In the genomic region with DNA sequence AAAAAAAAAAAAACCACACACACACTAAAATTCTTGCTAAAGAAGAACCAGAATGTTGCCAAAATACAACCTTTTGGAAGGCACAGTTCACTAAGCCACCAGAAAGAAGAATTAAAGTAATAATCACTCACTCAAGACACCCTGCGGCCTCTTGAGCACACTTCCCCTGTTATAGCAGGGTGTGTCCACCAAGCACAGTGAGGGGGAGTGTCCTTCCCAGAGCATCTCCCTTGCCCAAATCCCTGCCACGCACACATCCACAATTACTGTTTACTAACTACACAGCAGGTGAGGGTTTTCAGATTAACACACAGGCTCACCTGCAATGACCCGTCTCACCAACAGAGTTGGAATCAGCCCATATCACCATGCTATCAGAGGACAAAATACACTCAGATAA, we compare ENCODE assay signal across 23 mouse cellular contexts. TPM values are rescaled to one million over a fixed set of nuclear protein-coding genes. Genes with fewer than 3 reads are reported as not detected.
DNase-seq lines count a peak whose midpoint lies in the region; ATAC-seq and TF ChIP-seq lines count a peak whose summit lies in the region.
"Had no signal": no experiment of that assay in that cellular context is flagged by ENCODE, and none has a peak within 500 bp of the region (broad histone marks: within the 10 kb centered on the region; RNA-seq: fewer than 3 reads in every experiment).

No protein-coding gene starts in this region.

- TF ChIP-seq EP300 in heart, postnatal 0 days (IDR thresholded peaks at IDR 0.05; ENCODE audit: low read depth): no peak

- H3K27ac ChIP-seq in heart, postnatal 0 days (ENCODE audit: low read depth): 0 out of 2 replicates have a peak overlapping the region, but pooled peaks have one; percentile 87
- no peak overlapping the region for H3K27ac ChIP-seq in midbrain, embryonic 11.5 days (ENCODE audit: low read depth, low read length)
- no peak overlapping the region for H3K27ac ChIP-seq in midbrain, postnatal 0 days (ENCODE audit: low read depth, low read length)
- 0 out of 2 replicates have a peak overlapping the region, but pooled peaks have one; percentile 12 for H3K27ac ChIP-seq in brown adipose tissue, adult 24 weeks (replicated peaks; ENCODE audit: low read depth, low read length)
- H3K27ac ChIP-seq: forebrain, embryonic 13.5 days; heart, embryonic 10.5 days; hindbrain, embryonic 14.5 days; intestine, embryonic 15.5 days had no signal

- no peak overlapping the region for H3K9ac ChIP-seq in heart, postnatal 0 days (replicated peaks; ENCODE audit: low read depth, low read length)
- H3K9ac ChIP-seq in midbrain, embryonic 11.5 days (ENCODE audit: low read length): no peak overlapping the region
- no peak overlapping the region for H3K9ac ChIP-seq in midbrain, postnatal 0 days (replicated peaks; ENCODE audit: low read length, poor library complexity, severe bottlenecking)
- H3K9ac ChIP-seq: forebrain, embryonic 13.5 days; forebrain, postnatal 0 days; hindbrain, embryonic 14.5 days; intestine, embryonic 15.5 days had no signal

- WGBS in heart, postnatal 0 days: 54% methylated on average over 3 of the region's 3 CpGs
- WGBS in midbrain, embryonic 11.5 days: 74% methylated on average over 3 of the region's 3 CpGs
- WGBS in midbrain, postnatal 0 days: 86% methylated on average over 3 of the region's 3 CpGs

- H3K4me2 ChIP-seq in heart, postnatal 0 days (ENCODE audit: low read depth, low read length): no peak overlapping the region
- no peak overlapping the region for H3K4me2 ChIP-seq in midbrain, embryonic 11.5 days
- no peak overlapping the region for H3K4me2 ChIP-seq in midbrain, postnatal 0 days (ENCODE audit: low read depth, low read length, poor library complexity, severe bottlenecking)
- H3K4me2 ChIP-seq: forebrain, embryonic 13.5 days; hindbrain, embryonic 14.5 days; intestine, embryonic 15.5 days had no signal

- H3K36me3 ChIP-seq in heart, postnatal 0 days (replicated peaks; ENCODE audit: control insufficient read depth, insufficient read depth, low read length): 0 out of 2 replicates have a peak, but pooled peaks cover 7% of the 10 kb centered on the region
- H3K36me3 ChIP-seq in midbrain, embryonic 11.5 days (ENCODE audit: control insufficient read depth, insufficient read depth, low read length): no peaks in the 10 kb centered on the region
- H3K36me3 ChIP-seq in midbrain, postnatal 0 days (ENCODE audit: insufficient read depth, low read length): no peaks in the 10 kb centered on the region
- H3K36me3 ChIP-seq: G1E; heart, embryonic 10.5 days; hindbrain, embryonic 10.5 days; intestine, embryonic 15.5 days had no signal

- ATAC-seq in heart, postnatal 0 days (ENCODE audit: insufficient read depth, low read depth): no peak
- no peak for ATAC-seq in midbrain, embryonic 11.5 days (ENCODE audit: low FRiP score)
- ATAC-seq in midbrain, postnatal 0 days (ENCODE audit: low FRiP score): no peak
- ATAC-seq: activated CD4-positive, CD25-positive, alpha-beta regulatory T cell, adult 4 months; forebrain, embryonic 13.5 days; forebrain, postnatal 0 days; intestine, embryonic 15.5 days had no signal

- TF ChIP-seq CTCF in heart, postnatal 0 days (IDR thresholded peaks at IDR 0.05; ENCODE audit: low read depth): no peak
- no peak for TF ChIP-seq CTCF in midbrain, postnatal 0 days (IDR thresholded peaks at IDR 0.05)

- H3K4me1 ChIP-seq in heart, postnatal 0 days (ENCODE audit: control insufficient read depth, insufficient read depth): peaks cover 39% of the 10 kb centered on the region
- H3K4me1 ChIP-seq in midbrain, embryonic 11.5 days (ENCODE audit: control insufficient read depth, insufficient read depth, low read length): peaks cover 24% of the 10 kb centered on the region
- no peaks in the 10 kb centered on the region for H3K4me1 ChIP-seq in midbrain, postnatal 0 days (ENCODE audit: insufficient read depth, low read length)
- H3K4me1 ChIP-seq in brown adipose tissue, adult 24 weeks (ENCODE audit: control insufficient read depth, insufficient read depth, insufficient read length, low read length): peaks cover 23% of the 10 kb centered on the region
- H3K4me1 ChIP-seq: intestine, embryonic 15.5 days had no signal

- DNase-seq in heart, postnatal 0 days (ENCODE audit: low spot score): no peak
- no peak for DNase-seq in heart, adult 18-20 months
- peak; percentile 70 for DNase-seq in midbrain, embryonic 11.5 days (ENCODE audit: low spot score, missing footprints)
- DNase-seq in midbrain, postnatal 0 days (ENCODE audit: low spot score): no peak
- no peak for DNase-seq in kidney, postnatal 4 days
- DNase-seq in layer of hippocampus, adult 11-12 months (ENCODE audit: low spot score): no peak
- DNase-seq: adrenal gland, adult 2 months; adrenal gland, postnatal 36 days; cerebellum, adult 11 months; cerebellum, adult 8-10 months; cerebellum, postnatal 25 days; forebrain, postnatal 0 days; gastrocnemius, postnatal 36 days; heart, postnatal 14 days; kidney, adult 8-10 months had no signal

- no peaks in the 10 kb centered on the region for H3K9me3 ChIP-seq in heart, postnatal 0 days (replicated peaks; ENCODE audit: control insufficient read depth, low read length)
- no peaks in the 10 kb centered on the region for H3K9me3 ChIP-seq in midbrain, embryonic 11.5 days (ENCODE audit: control insufficient read depth, low read length)
- no peaks in the 10 kb centered on the region for H3K9me3 ChIP-seq in midbrain, postnatal 0 days (ENCODE audit: low read length)
- H3K9me3 ChIP-seq: forebrain, embryonic 13.5 days; G1E; heart, embryonic 10.5 days; hindbrain, embryonic 10.5 days; intestine, embryonic 15.5 days had no signal

- H3K27me3 ChIP-seq in heart, postnatal 0 days (ENCODE audit: control insufficient read depth, insufficient read depth, low read length): no peaks in the 10 kb centered on the region
- H3K27me3 ChIP-seq in midbrain, embryonic 11.5 days (ENCODE audit: control insufficient read depth, insufficient read depth, low read length): no peaks in the 10 kb centered on the region
- H3K27me3 ChIP-seq in midbrain, postnatal 0 days (ENCODE audit: insufficient read depth, low read length): no peaks in the 10 kb centered on the region
- H3K27me3 ChIP-seq: intestine, embryonic 15.5 days had no signal

- H3K4me3 ChIP-seq in heart, postnatal 0 days (ENCODE audit: low read depth, low read length): no peak overlapping the region
- H3K4me3 ChIP-seq in midbrain, embryonic 11.5 days (ENCODE audit: low read depth, low read length): no peak overlapping the region
- H3K4me3 ChIP-seq in midbrain, postnatal 0 days (ENCODE audit: low read depth, low read length): no peak overlapping the region
- no peak overlapping the region for H3K4me3 ChIP-seq in brown adipose tissue, adult 24 weeks (ENCODE audit: insufficient read depth, low read depth, low read length)
- H3K4me3 ChIP-seq: forebrain, embryonic 13.5 days; heart, embryonic 10.5 days; hindbrain, embryonic 10.5 days; intestine, embryonic 15.5 days had no signal

RNA-seq across cellular contexts. Expression of gene Fam189a2, which starts 8.0 kb away (rescaled TPM):
- total RNA-seq in heart, postnatal 0 days (2014; rRNA removed; ENCODE audit: low replicate concordance): 98.9 and 100 TPM in 2 replicates
- 7.7 and 8.3 TPM in 2 replicates for polyA plus RNA-seq in heart, postnatal 0 days (2015; fragmentation: Nextera tagmentation; extraction: Ambion mirVana)
- total RNA-seq in heart, adult 18-20 months (2021): 10 to 100 TPM; 55.3 to 60.9 TPM
- polyA plus RNA-seq in midbrain, embryonic 11.5 days (2014; fragmentation: Nextera tagmentation; extraction: Ambion mirVana): 2.6 and 2.8 TPM in 2 replicates
- total RNA-seq in midbrain, postnatal 0 days (2014; rRNA removed): 16.3 and 16.9 TPM in 2 replicates
- 2.5 and 3.2 TPM in 2 replicates for polyA plus RNA-seq in midbrain, postnatal 0 days (2015; fragmentation: Nextera tagmentation; extraction: Ambion mirVana)
- polyA plus RNA-seq in brown adipose tissue, adult 24 weeks (2012; ENCODE audit: insufficient read depth, insufficient read length, missing spikeins): 2.9 and 3.7 TPM in 2 replicates
- polyA plus RNA-seq: activated CD4-positive, CD25-positive, alpha-beta regulatory T cell, adult 4 months; G1E had no signal

Comparison
In these comparisons a context has a peak if more than half of its experiments do, and no peak if none do; other contexts are left out.
1. H3K27ac ChIP-seq: peak in heart, postnatal 0 days (single experiment) and brown adipose tissue, adult 24 weeks (single experiment); none in midbrain, embryonic 11.5 days (single experiment) and midbrain, postnatal 0 days (single experiment).